ENCODE assay signal across 8 mouse cellular contexts in the genomic region with DNA sequence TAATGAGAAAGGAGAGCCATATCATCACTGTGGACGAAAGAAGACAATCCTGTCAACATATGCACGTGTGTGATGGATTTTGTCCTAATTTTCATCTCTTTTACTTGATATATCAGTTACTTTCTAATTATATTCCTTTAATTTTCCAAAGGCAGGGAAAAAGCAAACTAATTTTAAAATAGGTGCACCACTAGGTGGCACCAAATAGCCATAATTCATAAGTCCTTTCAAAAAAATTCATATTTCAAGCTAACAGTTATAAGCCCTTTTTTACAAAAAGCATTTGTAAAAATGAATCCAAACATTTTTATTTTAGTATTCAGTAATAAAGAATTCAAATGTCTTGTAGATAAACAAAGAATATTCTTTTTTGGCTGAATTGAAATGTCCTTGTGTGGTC.
DNase-seq lines count a peak whose midpoint lies in the region; ATAC-seq and TF ChIP-seq lines count a peak whose summit lies in the region.

No protein-coding gene starts in this region.

- H3K36me3 ChIP-seq in E14TG2a.4 (ENCODE audit: insufficient read depth, low read length): no peaks in the 10 kb centered on the region
- H3K36me3 ChIP-seq in embryonic facial prominence, embryonic 14.5 days (ENCODE audit: control insufficient read depth, insufficient read depth, low read length): no peaks in the 10 kb centered on the region
- H3K36me3 ChIP-seq in forebrain, embryonic 11.5 days (ENCODE audit: control insufficient read depth, insufficient read depth, low read length): no peaks in the 10 kb centered on the region

- H3K27me3 ChIP-seq in E14TG2a.4 (ENCODE audit: insufficient read depth, low read length): no peaks in the 10 kb centered on the region
- H3K27me3 ChIP-seq in embryonic facial prominence, embryonic 14.5 days (replicated peaks; ENCODE audit: control insufficient read depth, insufficient read depth, low read length): no peaks in the 10 kb centered on the region
- no peaks in the 10 kb centered on the region for H3K27me3 ChIP-seq in forebrain, embryonic 11.5 days (ENCODE audit: control insufficient read depth, insufficient read depth, low read length)

- 3% methylated on average over 2 of the region's 2 CpGs for WGBS in embryonic facial prominence, embryonic 14.5 days
- 9% methylated on average over 2 of the region's 2 CpGs for WGBS in forebrain, embryonic 11.5 days

- no peaks in the 10 kb centered on the region for H3K4me1 ChIP-seq in E14TG2a.4 (replicated peaks; ENCODE audit: low read depth, low read length)
- no peaks in the 10 kb centered on the region for H3K4me1 ChIP-seq in embryonic facial prominence, embryonic 14.5 days (ENCODE audit: control insufficient read depth, insufficient read depth, low read length)
- H3K4me1 ChIP-seq in forebrain, embryonic 11.5 days (replicated peaks; ENCODE audit: control insufficient read depth, insufficient read depth, low read length): no peaks in the 10 kb centered on the region

- no peak overlapping the region for H3K9ac ChIP-seq in embryonic facial prominence, embryonic 14.5 days (ENCODE audit: low read depth, low read length)
- no peak overlapping the region for H3K9ac ChIP-seq in forebrain, embryonic 11.5 days (ENCODE audit: low read length)

- ATAC-seq in embryonic facial prominence, embryonic 14.5 days (ENCODE audit: low read depth): no peak
- no peak for ATAC-seq in forebrain, embryonic 11.5 days (replicated peaks; ENCODE audit: low FRiP score)

- no peak overlapping the region for H3K27ac ChIP-seq in embryonic facial prominence, embryonic 14.5 days (replicated peaks; ENCODE audit: low read depth, low read length)
- H3K27ac ChIP-seq in forebrain, embryonic 11.5 days (ENCODE audit: low read depth, low read length): no peak overlapping the region

- DNase-seq in cerebellum, postnatal 10 days: peak; percentile 29 to 59
- no peak for DNase-seq in cerebellum, adult 9-11 months
- peak; percentile 4 for DNase-seq in layer of hippocampus, adult 9-10 months (ENCODE audit: low spot score)
- no peak for DNase-seq in layer of hippocampus, adult 9-11 months
- peak; percentile 45 for DNase-seq in embryonic facial prominence, embryonic 14.5 days (ENCODE audit: low spot score)
- no peak for DNase-seq in forebrain, embryonic 11.5 days (ENCODE audit: low spot score)
- no peak for DNase-seq in right cerebral cortex, postnatal 36 days (ENCODE audit: low spot score in 2 of 2)

- peaks cover 5% of the 10 kb centered on the region for H3K9me3 ChIP-seq in E14TG2a.4 (ENCODE audit: low read length)
- no peaks in the 10 kb centered on the region for H3K9me3 ChIP-seq in embryonic facial prominence, embryonic 14.5 days (ENCODE audit: control insufficient read depth, low read length)
- no peaks in the 10 kb centered on the region for H3K9me3 ChIP-seq in forebrain, embryonic 11.5 days (ENCODE audit: control insufficient read depth, low read length)

- no peak overlapping the region for H3K4me2 ChIP-seq in embryonic facial prominence, embryonic 14.5 days (ENCODE audit: low read depth, low read length)
- no peak overlapping the region for H3K4me2 ChIP-seq in forebrain, embryonic 11.5 days (ENCODE audit: low read depth, low read length, severe bottlenecking)

- H3K4me3 ChIP-seq in E14TG2a.4 (replicated peaks; ENCODE audit: low read length): no peak overlapping the region
- H3K4me3 ChIP-seq in embryonic facial prominence, embryonic 14.5 days (ENCODE audit: low read depth, low read length): no peak overlapping the region
- H3K4me3 ChIP-seq in forebrain, embryonic 11.5 days (ENCODE audit: low read depth, low read length): no peak overlapping the region

- peak; percentile 47 for TF ChIP-seq CTCF in E14TG2a.4 (conservative IDR thresholded peaks at IDR 0.05; ENCODE audit: low read length)

Comparison
In these comparisons a context has a peak if more than half of its experiments do, and no peak if none do; other contexts are left out.
1. DNase-seq: peak in cerebellum, postnatal 10 days (2 of 2), layer of hippocampus, adult 9-10 months (single experiment) and embryonic facial prominence, embryonic 14.5 days (single experiment); none in cerebellum, adult 9-11 months (single experiment), layer of hippocampus, adult 9-11 months (single experiment), forebrain, embryonic 11.5 days (single experiment) and right cerebral cortex, postnatal 36 days (0 of 2).